Comparison of ENCODE assay signal across 23 mouse cellular contexts in the genomic region with DNA sequence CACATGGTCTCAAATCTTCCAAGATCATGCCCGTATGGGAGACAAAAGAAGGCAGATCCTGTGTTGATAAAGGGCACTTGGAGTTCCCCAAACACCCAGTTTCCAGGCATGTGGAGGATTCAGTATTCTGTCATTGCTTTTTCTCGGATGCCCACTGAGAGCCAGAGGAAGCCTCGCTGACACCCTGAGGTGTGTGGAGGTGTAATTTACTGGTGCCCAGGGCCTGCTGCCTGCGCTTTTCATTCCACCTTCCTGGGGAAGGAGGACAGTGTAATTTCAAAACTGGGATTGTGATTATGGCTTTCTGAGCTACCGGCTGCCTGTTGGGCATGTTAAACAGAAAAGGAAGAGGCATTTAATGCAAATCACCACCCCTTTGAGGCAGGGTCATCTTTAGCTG.
DNase-seq lines count a peak whose midpoint lies in the region; ATAC-seq lines count a peak whose summit lies in the region.
"Had no signal": no experiment of that assay in that cellular context is flagged by ENCODE, and none has a peak within 500 bp of the region (broad histone marks: within the 10 kb centered on the region; RNA-seq: fewer than 3 reads in every experiment).

No protein-coding gene starts in this region.

- ATAC-seq in cerebellum, adult (ENCODE audit: insufficient number of reproducible peaks, low FRiP score, low TSS enrichment): 0 out of 2 replicates have a peak, but pooled peaks have one; percentile 56
- ATAC-seq in hindbrain, embryonic 12.5 days (ENCODE audit: low FRiP score): no peak
- ATAC-seq in hindbrain, embryonic 11.5 days (ENCODE audit: low FRiP score): no peak
- ATAC-seq in midbrain, embryonic 11.5 days (ENCODE audit: low FRiP score): no peak
- ATAC-seq in neural tube, embryonic 15.5 days (ENCODE audit: low FRiP score): no peak
- ATAC-seq: liver, postnatal 0 days; lung, postnatal 0 days had no signal

- H3K4me1 ChIP-seq in hindbrain, embryonic 12.5 days: 0 out of 2 replicates have a peak, but pooled peaks cover 7% of the 10 kb centered on the region
- no peaks in the 10 kb centered on the region for H3K4me1 ChIP-seq in hindbrain, embryonic 11.5 days (replicated peaks; ENCODE audit: control insufficient read depth, insufficient read depth, low read length)
- H3K4me1 ChIP-seq in midbrain, embryonic 11.5 days (ENCODE audit: control insufficient read depth, insufficient read depth, low read length): no peaks in the 10 kb centered on the region
- peaks cover 7% of the 10 kb centered on the region for H3K4me1 ChIP-seq in midbrain, embryonic 10.5 days
- H3K4me1 ChIP-seq in neural tube, embryonic 15.5 days: peaks cover 9% of the 10 kb centered on the region
- H3K4me1 ChIP-seq: heart, embryonic 15.5 days; limb, embryonic 12.5 days had no signal

- no peaks in the 10 kb centered on the region for H3K27me3 ChIP-seq in hindbrain, embryonic 12.5 days
- H3K27me3 ChIP-seq in hindbrain, embryonic 11.5 days (ENCODE audit: control insufficient read depth, insufficient read depth, low read length): no peaks in the 10 kb centered on the region
- H3K27me3 ChIP-seq in midbrain, embryonic 11.5 days (ENCODE audit: control insufficient read depth, insufficient read depth, low read length): no peaks in the 10 kb centered on the region
- H3K27me3 ChIP-seq in midbrain, embryonic 10.5 days (ENCODE audit: low read depth, poor library complexity, severe bottlenecking): no peaks in the 10 kb centered on the region
- H3K27me3 ChIP-seq in neural tube, embryonic 15.5 days (replicated peaks): no peaks in the 10 kb centered on the region
- H3K27me3 ChIP-seq: heart, embryonic 15.5 days; limb, embryonic 12.5 days had no signal

- no peaks in the 10 kb centered on the region for H3K36me3 ChIP-seq in hindbrain, embryonic 12.5 days
- no peaks in the 10 kb centered on the region for H3K36me3 ChIP-seq in hindbrain, embryonic 11.5 days (ENCODE audit: control insufficient read depth, insufficient read depth, low read length)
- H3K36me3 ChIP-seq in midbrain, embryonic 11.5 days (ENCODE audit: control insufficient read depth, insufficient read depth, low read length): no peaks in the 10 kb centered on the region
- no peaks in the 10 kb centered on the region for H3K36me3 ChIP-seq in midbrain, embryonic 10.5 days
- H3K36me3 ChIP-seq in neural tube, embryonic 15.5 days: no peaks in the 10 kb centered on the region
- H3K36me3 ChIP-seq: forebrain, embryonic 10.5 days; heart, embryonic 15.5 days; limb, embryonic 12.5 days had no signal

- H3K27ac ChIP-seq in hindbrain, embryonic 12.5 days: peak overlapping the region; percentile 24; the same call in 1 of the 2 replicates
- H3K27ac ChIP-seq in hindbrain, embryonic 11.5 days (ENCODE audit: low read depth, low read length): no peak overlapping the region
- H3K27ac ChIP-seq in midbrain, embryonic 11.5 days (ENCODE audit: low read depth, low read length): no peak overlapping the region
- no peak overlapping the region for H3K27ac ChIP-seq in midbrain, embryonic 10.5 days (replicated peaks)
- 0 out of 2 replicates have a peak overlapping the region, but pooled peaks have one; percentile 0 for H3K27ac ChIP-seq in neural tube, embryonic 15.5 days (replicated peaks)
- H3K27ac ChIP-seq: forebrain, embryonic 10.5 days; gastrocnemius, adult 2 months; heart, embryonic 15.5 days; limb, embryonic 12.5 days; macrophage had no signal

- WGBS in hindbrain, embryonic 12.5 days: 63% methylated on average over 5 of the region's 5 CpGs
- WGBS in hindbrain, embryonic 11.5 days: 60% methylated on average over 5 of the region's 5 CpGs
- 57% methylated on average over 5 of the region's 5 CpGs for WGBS in midbrain, embryonic 11.5 days
- 59% methylated on average over 5 of the region's 5 CpGs for WGBS in midbrain, embryonic 10.5 days
- WGBS in neural tube, embryonic 15.5 days: 26% methylated on average over 5 of the region's 5 CpGs

- no peak overlapping the region for H3K4me3 ChIP-seq in hindbrain, embryonic 12.5 days
- no peak overlapping the region for H3K4me3 ChIP-seq in hindbrain, embryonic 11.5 days (ENCODE audit: low read depth, low read length)
- H3K4me3 ChIP-seq in midbrain, embryonic 11.5 days (ENCODE audit: low read depth, low read length): no peak overlapping the region
- no peak overlapping the region for H3K4me3 ChIP-seq in midbrain, embryonic 10.5 days
- H3K4me3 ChIP-seq in neural tube, embryonic 15.5 days (replicated peaks): no peak overlapping the region
- H3K4me3 ChIP-seq: forebrain, embryonic 10.5 days; gastrocnemius, adult 2 months; heart, embryonic 15.5 days; limb, embryonic 12.5 days had no signal

- DNase-seq in cerebellum, postnatal 10 days: no peak
- no peak for DNase-seq in hindbrain, embryonic 11.5 days (ENCODE audit: low spot score)
- peak; percentile 26 for DNase-seq in midbrain, embryonic 11.5 days (ENCODE audit: low spot score, missing footprints)
- DNase-seq in midbrain, embryonic 10.5 days (ENCODE audit: low spot score): no peak
- DNase-seq in kidney, postnatal 14 days: no peak
- DNase-seq: adrenal gland, postnatal 36 days; cerebellum, adult 8-10 months; gastrocnemius, adult 2 months; heart, postnatal 36 days; kidney, adult 2 months; kidney, postnatal 25 days; liver, postnatal 0 days; retina, postnatal 1 day; thymus, postnatal 14 days had no signal

- no peak overlapping the region for H3K4me2 ChIP-seq in hindbrain, embryonic 12.5 days (replicated peaks)
- H3K4me2 ChIP-seq in hindbrain, embryonic 11.5 days (replicated peaks; ENCODE audit: low read depth, low read length): no peak overlapping the region
- no peak overlapping the region for H3K4me2 ChIP-seq in midbrain, embryonic 11.5 days
- H3K4me2 ChIP-seq in neural tube, embryonic 15.5 days: no peak overlapping the region
- H3K4me2 ChIP-seq: heart, embryonic 15.5 days; limb, embryonic 12.5 days; liver, embryonic 11.5 days had no signal

- no peak overlapping the region for H3K9ac ChIP-seq in hindbrain, embryonic 12.5 days
- no peak overlapping the region for H3K9ac ChIP-seq in hindbrain, embryonic 11.5 days (ENCODE audit: low read depth, low read length)
- no peak overlapping the region for H3K9ac ChIP-seq in midbrain, embryonic 11.5 days (ENCODE audit: low read length)
- no peak overlapping the region for H3K9ac ChIP-seq in neural tube, embryonic 15.5 days (replicated peaks)
- H3K9ac ChIP-seq: heart, embryonic 15.5 days; limb, embryonic 12.5 days; liver, postnatal 0 days had no signal

- no peaks in the 10 kb centered on the region for H3K9me3 ChIP-seq in hindbrain, embryonic 12.5 days (replicated peaks)
- H3K9me3 ChIP-seq in hindbrain, embryonic 11.5 days (ENCODE audit: control insufficient read depth, low read length): no peaks in the 10 kb centered on the region
- H3K9me3 ChIP-seq in midbrain, embryonic 11.5 days (ENCODE audit: control insufficient read depth, low read length): no peaks in the 10 kb centered on the region
- no peaks in the 10 kb centered on the region for H3K9me3 ChIP-seq in midbrain, embryonic 10.5 days (replicated peaks)
- H3K9me3 ChIP-seq in neural tube, embryonic 15.5 days (replicated peaks): no peaks in the 10 kb centered on the region
- H3K9me3 ChIP-seq: forebrain, embryonic 10.5 days; heart, embryonic 15.5 days; limb, embryonic 12.5 days had no signal

Comparison
In these comparisons a context has a peak if more than half of its experiments do, and no peak if none do; other contexts are left out.
1. H3K27ac ChIP-seq: peak in hindbrain, embryonic 12.5 days (single experiment) and neural tube, embryonic 15.5 days (single experiment); none in hindbrain, embryonic 11.5 days (single experiment), midbrain, embryonic 11.5 days (single experiment) and midbrain, embryonic 10.5 days (single experiment).